Mouse (Mus musculus) embryonic facial prominence, embryonic 11.5 days (tissue): ENCODE measurements around the gene Tmem110. TPM values are rescaled to one million over a fixed set of nuclear protein-coding genes. Genes with fewer than 3 reads are reported as not detected.

Experiments
- ATAC-seq: fragments of 200-750 bp; cut with Nextera tagmentation; replicated peaks from 2 replicates; pipeline ENCODE4 v1.8.0; 2017; ENCODE audit warnings: low read depth; ENCODE audit not compliant: insufficient number of reproducible peaks, low FRiP score, low TSS enrichment
- DNase-seq: peaks from one replicate; pipeline ENCODE4 v3.0.0-alpha.2; 2015; ENCODE audit warnings: low spot score
- H3K27ac ChIP-seq: fragments of 300-500 bp; sonication (generic); replicated peaks from 2 replicates; pipeline ENCODE4 v1.5.1; 2014; ENCODE audit warnings: mild to moderate bottlenecking, low read depth, low read length, control low read depth
- H3K27me3 ChIP-seq: fragments of 300-500 bp; sonication (generic); 2 replicates; pipeline ENCODE4 v1.6.1; 2014; ENCODE audit warnings: mild to moderate bottlenecking, low read length, moderate library complexity, mixed read lengths; ENCODE audit not compliant: control insufficient read depth, insufficient read depth
- H3K36me3 ChIP-seq: fragments of 300-500 bp; sonication (generic); replicated peaks from 2 replicates; pipeline ENCODE4 v1.6.1; 2014; ENCODE audit warnings: low read depth, mild to moderate bottlenecking, low read length, moderate library complexity, mixed read lengths; ENCODE audit not compliant: control insufficient read depth, insufficient read depth
- H3K4me1 ChIP-seq: fragments of 300-500 bp; sonication (generic); 2 replicates; pipeline ENCODE4 v1.6.1; 2014; ENCODE audit warnings: low read length, mixed read lengths; ENCODE audit not compliant: control insufficient read depth, insufficient read depth
- H3K4me2 ChIP-seq: fragments of 300-500 bp; sonication (generic); 2 replicates; pipeline ENCODE4 v1.6.1; 2014; ENCODE audit warnings: low read depth, mild to moderate bottlenecking, control low read depth, low read length, moderate library complexity
- H3K4me3 ChIP-seq: fragments of 300-500 bp; sonication (generic); 2 replicates; pipeline ENCODE4 v1.5.1; 2014; ENCODE audit warnings: low read depth, low read length, control low read depth
- H3K9ac ChIP-seq: fragments of 300-500 bp; sonication (generic); replicated peaks from 2 replicates; pipeline ENCODE4 v1.6.1; 2014; ENCODE audit warnings: mild to moderate bottlenecking, control low read depth, low read length
- H3K9me3 ChIP-seq: fragments of 300-500 bp; sonication (generic); replicated peaks from 2 replicates; pipeline ENCODE4 v1.6.1; 2016; ENCODE audit warnings: mild to moderate bottlenecking, low read length, inconsistent platforms, mixed read lengths; ENCODE audit not compliant: control insufficient read depth
- WGBS: fragments of 180-500 bp; shearing (Covaris S2); extraction: QIAGEN DNeasy Blood & Tissue Kit; methylation state at CpG from one replicate; pipeline ENCODE4 v1.1.7; 2014; 5-methylcytosine and 5-hydroxymethylcytosine counted together
- polyA plus RNA-seq: library from polyadenylated mRNA; unstranded; fragments of >200 nt; fragmentation: Nextera tagmentation; extraction: Ambion mirVana; gene quantifications from 2 replicates; pipeline ENCODE4 v1.2.1, GENCODE M21; 2014

The Tmem110 gene
- polyA plus RNA-seq, 1 experiment from 2014 or later: 36.1 TPM

DNA sequence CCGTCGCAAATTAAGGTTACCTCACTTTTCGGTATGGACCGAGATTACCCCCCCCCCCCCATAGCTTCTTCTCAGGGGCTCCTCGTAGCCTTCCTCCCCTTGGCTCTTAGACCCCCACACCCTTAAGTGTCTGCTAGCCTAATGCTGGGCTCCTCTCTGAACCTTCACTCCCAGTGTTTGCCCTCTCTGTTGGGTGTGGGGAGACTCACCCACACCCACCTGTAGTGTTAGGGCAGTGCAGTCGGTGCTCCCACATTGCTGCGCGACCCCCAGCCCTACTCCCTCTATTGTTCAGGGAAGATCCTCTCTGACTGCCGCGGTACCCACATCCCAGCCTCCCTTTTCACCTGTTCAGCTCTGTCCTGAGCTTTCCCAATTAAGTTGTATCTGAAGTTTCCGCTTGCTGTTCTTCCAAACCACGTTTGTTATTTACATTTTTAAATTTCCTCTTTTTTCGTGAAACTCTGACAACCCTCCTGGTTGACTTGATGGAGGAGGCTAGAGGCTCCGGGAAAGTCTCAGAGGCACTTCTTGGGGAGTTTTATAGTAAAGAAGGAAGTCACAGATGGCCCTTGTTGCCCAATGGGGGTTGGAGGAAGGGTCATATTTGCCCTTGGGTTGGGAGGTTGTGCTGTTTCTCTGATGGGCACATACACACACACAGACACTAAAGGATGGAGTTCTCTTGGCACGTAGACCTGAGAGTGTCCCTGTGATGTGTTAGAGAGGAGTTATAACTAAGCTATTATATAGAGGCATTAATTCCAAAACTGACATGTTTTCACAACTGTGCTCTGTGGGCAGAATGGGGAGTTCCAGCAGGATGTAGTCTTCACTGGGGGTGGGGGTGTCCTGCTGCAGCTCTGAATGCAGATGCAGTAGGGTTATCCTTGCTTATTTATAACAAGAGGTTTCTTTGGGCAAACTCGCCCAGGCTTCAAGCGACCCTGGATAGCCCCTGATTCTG, 1.1 kb downstream of the Tmem110 start:
- peaks cover 3% of the 10 kb centered on the region for H3K4me1 ChIP-seq
- 23% methylated on average over 17 of the region's 17 CpGs for WGBS
- no peaks in the 10 kb centered on the region for H3K9me3 ChIP-seq
- H3K4me2 ChIP-seq: peak overlapping the region; percentile 81
- DNase-seq: no peak
- no peaks in the 10 kb centered on the region for H3K27me3 ChIP-seq
- H3K9ac ChIP-seq: peak overlapping the region; percentile 87
- no peak overlapping the region for H3K27ac ChIP-seq
- peak; percentile 30; the same call in 1 of the 2 replicates for ATAC-seq
- H3K36me3 ChIP-seq: no peaks in the 10 kb centered on the region
- peak overlapping the region; percentile 83 for H3K4me3 ChIP-seq

DNA sequence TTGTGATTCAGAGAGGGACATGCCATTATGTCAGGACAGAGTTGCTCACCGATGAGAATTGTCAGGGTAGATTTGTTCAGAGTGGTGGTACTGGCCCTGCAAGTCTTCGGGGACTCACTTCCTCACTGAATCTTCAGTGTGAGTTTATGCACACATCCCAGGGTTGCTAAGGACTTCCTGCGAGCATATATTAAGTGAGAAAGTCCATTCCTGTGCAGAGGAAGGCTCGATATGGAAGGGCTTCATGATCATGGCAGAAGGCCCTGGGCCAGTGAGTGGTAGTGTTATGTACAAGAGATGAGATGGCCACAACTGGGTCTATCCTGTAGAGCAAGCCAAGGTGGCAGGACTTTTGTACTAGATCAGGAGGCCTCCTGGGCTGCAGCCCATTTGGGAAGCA, 2.1 kb downstream of the Tmem110 start:
- WGBS: 87% methylated on average over 4 of the region's 4 CpGs
- ATAC-seq: no peak
- Histone ChIP-seq H3K27ac (no peak overlapping the region), H3K4me1 (peaks cover 3% of the 10 kb centered on the region), H3K27me3 (no peaks in the 10 kb centered on the region), H3K4me3 (no peak overlapping the region), H3K36me3 (no peaks in the 10 kb centered on the region), H3K9ac (no peak overlapping the region), H3K4me2 (no peak overlapping the region), H3K9me3 (no peaks in the 10 kb centered on the region)
- no peak for DNase-seq

DNA sequence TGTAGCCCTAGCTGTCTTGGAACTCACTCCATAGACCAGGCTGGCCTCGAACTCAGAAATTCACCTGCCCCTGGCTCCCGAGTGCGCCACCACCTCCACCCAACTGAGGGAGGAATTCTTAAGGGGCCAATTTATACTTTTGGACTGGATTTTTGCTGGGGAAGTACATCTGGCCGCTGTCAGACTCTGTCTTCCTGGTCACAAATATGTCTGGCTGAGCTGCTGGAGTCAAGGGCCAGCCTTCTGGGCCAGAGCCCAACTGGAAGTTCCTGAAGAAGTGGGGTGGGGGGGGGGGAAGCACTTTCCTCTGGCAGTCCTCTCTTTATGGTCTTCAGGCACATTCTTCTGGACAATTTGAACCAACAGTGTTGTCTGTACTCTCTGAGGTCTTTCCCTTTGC, 2.7 kb downstream of the Tmem110 start:
- WGBS: 93% methylated on average over 4 of the region's 4 CpGs
- Histone ChIP-seq H3K27me3 (no peaks in the 10 kb centered on the region), H3K4me1 (peaks cover 3% of the 10 kb centered on the region), H3K9me3 (no peaks in the 10 kb centered on the region), H3K9ac (no peak overlapping the region), H3K36me3 (no peaks in the 10 kb centered on the region), H3K4me3 (no peak overlapping the region), H3K4me2 (no peak overlapping the region), H3K27ac (no peak overlapping the region)
- ATAC-seq (no peak), DNase-seq (no peak)

DNA sequence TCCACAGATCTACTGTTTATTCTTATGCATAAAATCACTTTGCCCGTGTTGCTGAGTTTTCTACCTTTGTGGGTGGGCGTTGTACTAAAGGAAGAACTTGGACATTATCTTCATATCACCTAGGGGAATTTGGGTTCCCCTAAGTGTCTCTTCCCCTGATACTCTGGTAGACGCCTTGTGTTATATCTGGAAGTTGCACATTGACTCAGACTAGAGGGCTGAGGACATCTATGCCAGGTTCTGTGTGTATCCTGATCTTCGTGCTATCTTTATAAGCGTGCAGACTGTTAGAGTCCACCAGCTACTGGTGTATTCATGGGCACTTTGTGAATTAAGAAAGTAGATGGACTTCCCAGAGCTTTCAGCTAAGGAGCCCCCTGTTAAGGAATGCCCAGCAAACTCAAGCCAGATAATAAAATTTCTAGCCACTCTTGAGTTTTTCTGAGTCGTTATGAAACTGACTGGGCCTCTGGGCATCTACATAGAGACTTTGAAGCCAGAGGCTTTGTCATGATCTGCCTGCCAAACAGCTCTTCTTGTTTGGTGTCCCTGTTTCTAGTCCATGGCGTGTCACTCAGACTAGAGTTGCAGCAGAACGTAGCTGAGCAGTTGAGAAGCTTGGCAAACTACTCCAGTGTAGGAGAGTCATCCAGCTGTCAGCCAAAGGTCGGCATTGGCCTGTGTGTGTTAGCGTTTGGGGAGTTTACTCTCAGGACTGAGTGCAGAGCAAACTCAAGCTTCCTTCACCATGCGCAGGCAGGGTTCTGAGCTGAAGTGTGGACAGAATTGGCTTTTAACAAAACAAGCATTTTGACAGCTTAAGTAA, 3.5 kb downstream of the Tmem110 start:
- no peak overlapping the region for H3K9ac ChIP-seq
- ATAC-seq (no peak), DNase-seq (no peak)
- no peaks in the 10 kb centered on the region for H3K27me3 ChIP-seq
- H3K27ac ChIP-seq: no peak overlapping the region
- H3K9me3 ChIP-seq: no peaks in the 10 kb centered on the region
- H3K4me1 ChIP-seq: peaks cover 3% of the 10 kb centered on the region
- WGBS: 83% methylated on average over 11 of the region's 11 CpGs
- H3K36me3 ChIP-seq: no peaks in the 10 kb centered on the region
- no peak overlapping the region for H3K4me2 ChIP-seq
- H3K4me3 ChIP-seq: no peak overlapping the region

DNA sequence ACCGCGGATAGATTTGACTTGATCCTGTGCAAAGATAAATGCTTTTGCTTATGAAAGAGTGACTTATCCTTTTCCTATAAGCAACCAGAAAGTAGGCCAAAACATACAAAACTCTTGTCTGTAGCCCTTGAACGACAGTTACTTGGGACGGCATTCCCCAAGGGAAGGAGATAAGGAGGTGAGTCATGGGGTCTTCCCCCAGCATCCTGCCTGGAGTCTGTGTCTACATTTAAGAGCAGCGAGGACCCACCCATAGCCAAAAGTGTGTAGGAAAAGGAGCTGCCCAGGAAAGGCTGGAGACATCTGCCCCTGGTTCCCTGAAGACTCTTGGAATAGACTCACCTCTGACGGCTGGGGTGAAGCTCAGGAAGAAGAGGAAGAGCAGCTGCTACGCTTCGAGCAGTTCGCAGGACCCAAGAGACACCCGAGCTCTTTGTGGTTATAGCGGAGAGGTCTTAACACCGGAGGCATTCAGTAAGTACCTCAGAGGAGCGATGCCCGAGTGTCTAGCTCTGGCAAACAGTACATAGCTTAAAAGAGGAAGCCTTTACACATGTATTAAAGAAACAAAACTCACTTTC, 12.1 kb downstream of the Tmem110 start:
- ATAC-seq: no peak
- Histone ChIP-seq H3K4me2 (no peak overlapping the region), H3K27ac (no peak overlapping the region), H3K9ac (no peak overlapping the region), H3K36me3 (no peaks in the 10 kb centered on the region), H3K27me3 (no peaks in the 10 kb centered on the region), H3K9me3 (no peaks in the 10 kb centered on the region), H3K4me1 (no peaks in the 10 kb centered on the region; the same call in 1 of the 2 replicates), H3K4me3 (no peak overlapping the region)
- 88% methylated on average over 14 of the region's 14 CpGs for WGBS
- DNase-seq: no peak

DNA sequence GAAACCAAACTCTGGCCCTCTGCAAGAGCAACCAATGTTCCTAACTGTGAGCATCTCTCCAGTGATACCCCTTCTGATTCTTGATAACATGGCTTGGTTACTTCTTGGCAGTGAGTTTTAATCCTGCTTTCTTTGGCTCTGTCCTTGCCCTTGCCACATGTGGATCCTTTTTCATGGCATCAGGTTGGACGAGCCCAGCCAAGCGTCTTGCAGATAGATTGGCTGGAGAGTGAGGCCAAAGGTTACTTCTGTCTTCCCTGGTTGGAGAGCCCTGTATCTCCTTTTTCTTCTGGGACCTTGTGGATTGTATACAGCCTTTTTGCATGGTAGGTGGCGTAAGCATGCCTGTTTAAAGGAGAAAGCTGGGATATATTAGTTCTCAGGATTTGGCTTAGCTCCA, 18.3 kb downstream of the Tmem110 start:
- Histone ChIP-seq H3K27ac (no peak overlapping the region), H3K36me3 (no peaks in the 10 kb centered on the region), H3K4me2 (no peak overlapping the region), H3K9ac (no peak overlapping the region), H3K9me3 (no peaks in the 10 kb centered on the region), H3K27me3 (no peaks in the 10 kb centered on the region), H3K4me3 (no peak overlapping the region), H3K4me1 (no peaks in the 10 kb centered on the region)
- no peak for ATAC-seq
- WGBS: 87% methylated on average over 3 of the region's 3 CpGs
- DNase-seq: no peak

DNA sequence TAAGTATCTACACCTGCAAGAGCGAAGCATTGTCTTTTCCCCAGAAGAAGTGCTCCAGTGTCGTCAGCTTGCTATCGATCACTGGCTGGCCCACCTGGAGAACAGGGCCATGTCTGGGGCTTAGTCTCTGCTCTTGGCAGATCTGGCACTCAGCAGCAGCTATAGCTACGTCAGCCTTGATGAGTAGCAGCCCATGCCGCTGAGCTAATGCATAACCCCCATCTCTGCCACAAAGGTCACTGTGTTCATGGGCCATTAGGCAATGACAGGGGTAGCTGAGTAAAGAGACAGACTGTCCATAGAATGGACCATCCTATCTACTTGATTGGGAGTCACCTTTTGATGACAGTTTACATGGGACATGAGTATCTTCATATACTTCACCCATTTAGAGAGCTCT, 25.1 kb downstream of the Tmem110 start:
- no peak overlapping the region for H3K4me3 ChIP-seq
- ATAC-seq: no peak
- H3K4me2 ChIP-seq: no peak overlapping the region
- no peaks in the 10 kb centered on the region for H3K27me3 ChIP-seq
- H3K36me3 ChIP-seq: no peaks in the 10 kb centered on the region
- H3K4me1 ChIP-seq: no peaks in the 10 kb centered on the region
- no peak overlapping the region for H3K9ac ChIP-seq
- DNase-seq: no peak
- no peak overlapping the region for H3K27ac ChIP-seq
- WGBS: 88% methylated on average over 5 of the region's 5 CpGs
- no peaks in the 10 kb centered on the region for H3K9me3 ChIP-seq
